Comparison of ENCODE assay signal across 27 mouse cellular contexts in genomic region chr4:153271376-153271775, GRCm38 (mm10).
"Had no signal": no experiment of that assay in that cellular context is flagged by ENCODE, and none has a peak within 500 bp of the region (broad histone marks: within the 10 kb centered on the region; RNA-seq: fewer than 3 reads in every experiment).

No protein-coding gene starts in this region.

- H3K4me1 ChIP-seq: heart, embryonic 10.5 days; heart, embryonic 12.5 days; intestine, embryonic 15.5 days; limb, embryonic 15.5 days; liver, embryonic 12.5 days had no signal

- H3K36me3 ChIP-seq: heart, embryonic 10.5 days; heart, embryonic 12.5 days; hindbrain, embryonic 10.5 days; hindbrain, embryonic 12.5 days; intestine, embryonic 15.5 days; limb, embryonic 13.5 days; limb, embryonic 15.5 days; liver, embryonic 12.5 days had no signal

- ATAC-seq: hindbrain, embryonic 16.5 days; inflammation-experienced regulatory T-cells, adult 6 months; intestine, embryonic 15.5 days; intestine, postnatal 0 days; liver, embryonic 12.5 days had no signal

- H3K27me3 ChIP-seq: heart, embryonic 12.5 days; hindbrain, embryonic 12.5 days; intestine, embryonic 15.5 days; limb, embryonic 15.5 days; liver, embryonic 12.5 days had no signal

- H3K9ac ChIP-seq: heart, embryonic 12.5 days; hindbrain, embryonic 12.5 days; hindbrain, embryonic 14.5 days; intestine, embryonic 15.5 days; limb, embryonic 13.5 days; limb, embryonic 15.5 days; liver, embryonic 12.5 days; liver, embryonic 14.5 days had no signal

- H3K9me3 ChIP-seq: heart, embryonic 10.5 days; heart, embryonic 12.5 days; hindbrain, embryonic 10.5 days; hindbrain, embryonic 12.5 days; intestine, embryonic 15.5 days; limb, embryonic 13.5 days; limb, embryonic 15.5 days; liver, embryonic 12.5 days had no signal

- H3K27ac ChIP-seq: gastrocnemius, adult 2 months; heart, embryonic 10.5 days; hindbrain, embryonic 10.5 days; hindbrain, embryonic 12.5 days; hindbrain, embryonic 14.5 days; intestine, embryonic 15.5 days; layer of hippocampus, adult 2 months; left cerebral cortex, adult 2 months; limb, embryonic 13.5 days; limb, embryonic 15.5 days; liver, embryonic 12.5 days; liver, embryonic 14.5 days had no signal

- DNase-seq: gastrocnemius, adult 2 months; gastrocnemius, postnatal 10 days; gastrocnemius, postnatal 25 days; heart, adult 18-20 months; heart, postnatal 10 days; heart, postnatal 4 days; kidney, adult 18-20 months; kidney, adult 8-10 months; kidney, postnatal 10 days; kidney, postnatal 25 days; kidney, postnatal 4 days; left cerebral cortex, postnatal 4 days had no signal

- H3K4me3 ChIP-seq: gastrocnemius, adult 2 months; heart, embryonic 10.5 days; heart, embryonic 12.5 days; hindbrain, embryonic 10.5 days; hindbrain, embryonic 12.5 days; intestine, embryonic 15.5 days; layer of hippocampus, adult 2 months; left cerebral cortex, adult 2 months; limb, embryonic 13.5 days; limb, embryonic 15.5 days; liver, embryonic 12.5 days had no signal

- H3K4me2 ChIP-seq: heart, embryonic 12.5 days; hindbrain, embryonic 12.5 days; hindbrain, embryonic 14.5 days; intestine, embryonic 15.5 days; limb, embryonic 13.5 days; limb, embryonic 15.5 days; liver, embryonic 12.5 days had no signal
